Mouse (Mus musculus): ENCODE results near the gene Mdm2. TPM values are rescaled to one million over a fixed set of nuclear protein-coding genes. Genes with fewer than 3 reads are reported as not detected.

Gene Mdm2
- total RNA-seq, 2 experiments from 2014 or later, result 53.5 to 56.2 TPM

DNA sequence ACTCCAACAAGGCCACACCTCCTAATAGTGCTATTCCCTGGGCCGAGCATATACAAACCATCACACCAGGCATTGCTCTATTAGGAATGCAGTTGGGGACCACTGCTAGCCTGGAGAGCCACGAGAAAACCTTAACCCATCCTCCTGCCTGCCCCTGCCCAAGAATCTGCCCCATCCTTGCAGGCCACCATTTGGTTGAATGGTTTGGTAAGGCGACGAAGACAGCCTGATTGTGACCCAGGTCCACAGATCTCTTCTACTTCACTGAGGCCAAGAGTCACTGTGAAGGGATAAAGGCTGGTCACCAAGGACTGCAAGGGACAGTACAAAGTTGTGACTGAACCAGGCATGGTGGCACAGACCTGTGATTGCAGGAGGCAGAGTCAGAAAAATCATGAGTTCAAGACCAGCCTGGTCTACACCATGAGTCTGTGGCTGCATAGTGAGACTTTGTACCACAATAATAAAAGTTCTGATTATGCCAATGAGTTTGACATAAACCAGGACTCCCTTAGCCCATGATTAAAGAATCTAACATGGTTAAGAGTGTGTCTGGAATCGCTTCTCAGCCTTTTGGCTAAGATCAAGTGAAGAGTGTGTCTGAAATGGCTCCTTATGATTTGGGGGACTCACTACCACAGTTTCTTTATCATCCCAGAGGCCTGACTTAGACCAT lies 63.9 kb downstream of the Mdm2 start:
- no peak for DNase-seq (ENCODE audit: low spot score in 2 of 2)

DNA sequence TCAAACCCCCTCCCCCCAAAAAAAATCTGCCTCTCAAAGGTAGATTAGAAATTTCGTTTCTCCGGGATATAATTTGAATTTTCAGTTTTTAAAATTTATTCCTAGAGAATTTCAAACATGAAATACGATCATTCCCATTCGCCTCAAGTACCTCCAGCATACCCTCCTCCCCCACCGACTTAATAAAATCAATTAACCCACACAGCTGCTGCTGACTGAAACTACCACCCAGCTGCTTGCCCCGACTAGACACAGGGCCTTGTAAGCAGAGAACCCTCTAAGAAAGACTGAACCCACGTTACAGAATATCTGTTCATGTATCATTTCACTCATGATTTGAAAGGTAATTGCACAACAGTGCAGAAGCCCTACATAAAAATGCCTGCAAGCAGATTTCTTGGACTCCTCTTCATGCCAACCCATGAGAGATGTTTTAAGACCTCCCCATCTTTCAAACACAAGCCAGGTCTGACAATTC lies 65.0 kb downstream of the Mdm2 start:
- no peak for DNase-seq (ENCODE audit: low spot score in 2 of 2)

DNA sequence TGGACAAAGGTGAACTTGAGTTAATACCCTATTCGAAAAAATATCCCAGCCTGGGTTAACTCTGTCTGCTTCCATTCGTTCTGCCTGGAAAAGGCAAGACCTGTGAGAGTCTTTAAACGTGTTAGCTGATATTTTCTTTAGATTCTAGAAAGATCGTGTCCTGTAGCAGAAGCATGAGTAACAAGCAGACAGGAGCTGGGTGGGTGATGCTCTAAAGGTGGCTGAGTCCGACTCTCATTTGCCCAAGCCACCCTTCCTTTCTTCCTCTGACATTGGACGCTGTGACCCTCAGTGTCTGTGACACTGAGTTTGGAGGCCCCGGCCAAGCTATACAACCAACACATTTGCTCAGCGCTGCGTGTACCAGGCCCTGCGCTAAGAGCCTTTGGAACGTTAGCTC lies 65.7 kb downstream of the Mdm2 start:
- DNase-seq (ENCODE audit: low spot score in 2 of 2), result no peak

DNA sequence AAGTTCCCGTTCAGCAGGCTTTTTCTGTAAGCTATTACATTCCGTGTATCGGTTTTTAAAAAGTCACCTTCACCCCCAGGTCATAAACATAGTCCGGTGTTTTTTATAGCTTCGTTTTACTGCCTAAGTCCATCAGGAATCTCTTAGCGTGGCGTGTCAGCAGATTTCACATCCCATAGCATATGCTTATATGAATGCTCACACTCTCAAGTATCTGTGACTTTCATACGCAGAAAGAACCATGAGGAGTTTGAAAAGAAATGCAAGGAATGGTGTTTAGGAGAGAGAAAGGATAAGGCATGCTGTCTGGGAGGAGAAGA lies 66.2 kb downstream of the Mdm2 start:
- DNase-seq (ENCODE audit: low spot score in 2 of 2), result no peak

DNA sequence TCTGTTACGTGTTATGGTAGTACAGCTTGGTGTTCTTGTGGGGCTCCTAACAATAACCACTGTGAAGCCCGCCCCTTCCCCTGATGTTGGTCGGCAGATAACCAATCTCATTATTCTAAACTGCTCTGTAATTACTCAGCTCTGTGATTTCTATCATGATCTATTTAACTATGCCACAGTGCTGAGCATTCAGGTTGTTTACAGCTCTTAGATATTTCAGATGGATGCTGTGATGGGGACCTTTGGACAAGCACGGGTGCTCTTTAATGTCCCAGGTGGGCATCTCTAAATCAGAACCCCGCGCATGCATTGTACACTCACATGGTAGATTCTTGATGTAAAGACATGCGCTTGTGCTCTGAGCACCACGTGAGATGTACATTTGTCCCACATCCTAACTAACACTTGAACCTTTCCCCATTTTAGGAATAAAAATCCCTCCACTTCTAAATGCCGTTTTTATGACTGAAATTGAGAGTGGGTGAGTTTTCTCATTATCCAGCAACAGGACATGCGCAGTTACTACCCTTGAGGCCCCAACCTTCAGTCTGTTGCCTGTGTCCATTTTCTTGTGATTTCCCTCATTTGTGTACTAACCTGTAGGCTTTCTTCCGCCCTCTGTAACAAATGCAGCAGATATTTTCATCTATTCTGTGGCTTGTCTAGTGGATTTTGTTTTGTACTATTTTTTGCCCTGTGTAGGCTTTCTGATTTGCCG lies 66.7 kb downstream of the Mdm2 start:
- DNase-seq (ENCODE audit: low spot score in 2 of 2), result no peak

DNA sequence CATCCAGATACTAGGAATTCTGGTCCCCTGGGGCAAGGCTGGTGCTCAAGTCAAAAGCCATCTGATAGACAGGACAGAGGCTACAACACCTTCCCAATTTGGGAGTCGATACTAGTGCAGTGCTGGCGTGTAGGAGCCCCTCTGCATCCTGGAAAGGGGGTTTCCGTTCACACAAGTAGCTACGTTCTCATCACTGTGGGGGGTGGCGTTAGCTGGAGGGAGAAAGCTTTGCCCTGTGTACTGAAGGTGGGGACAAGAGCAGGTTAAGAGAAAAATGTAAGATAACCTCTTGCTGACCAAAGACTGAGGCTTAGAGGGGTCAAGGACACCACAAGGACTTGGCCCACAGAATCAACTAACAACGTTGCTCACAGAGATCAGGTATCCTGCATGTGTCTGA lies 67.3 kb downstream of the Mdm2 start:
- no peak for DNase-seq (ENCODE audit: low spot score in 2 of 2)

DNA sequence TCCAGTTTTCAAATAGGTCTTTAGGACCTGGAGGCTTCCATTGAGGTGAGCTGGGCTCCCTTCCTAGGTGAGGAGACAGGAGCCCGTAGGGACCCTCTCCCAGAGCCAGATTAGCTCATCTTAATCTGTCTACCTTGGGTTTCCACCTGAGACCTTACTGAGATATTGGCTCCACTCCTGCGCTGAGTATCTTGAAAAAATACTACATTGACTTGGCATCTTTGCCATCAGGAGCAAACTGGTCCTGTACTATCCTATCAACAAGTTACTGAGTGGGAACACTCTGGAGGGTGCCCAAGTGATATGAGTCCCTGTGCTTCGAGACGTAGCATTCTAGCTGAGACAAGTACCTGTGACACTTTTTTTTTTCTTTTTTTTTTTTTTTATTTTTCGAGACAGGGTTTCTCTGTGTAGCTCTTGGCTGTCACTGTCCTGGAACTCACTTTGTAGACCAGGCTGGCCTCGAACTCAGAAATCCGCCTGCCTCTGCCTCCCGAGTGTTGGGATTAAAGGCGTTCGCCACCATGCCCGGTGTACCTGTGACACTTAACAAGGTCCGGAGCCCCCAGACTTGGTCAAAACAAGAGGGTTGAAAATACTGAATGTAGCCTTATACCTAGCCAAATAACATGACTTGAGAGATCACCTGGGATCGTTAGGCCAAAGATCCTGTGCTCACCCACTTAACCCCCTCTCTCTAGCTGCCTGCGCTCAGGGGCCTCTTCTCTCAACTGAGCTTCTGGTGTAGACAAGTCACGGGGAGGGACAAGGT lies 67.9 kb downstream of the Mdm2 start:
- DNase-seq (ENCODE audit: low spot score in 2 of 2), result no peak

DNA sequence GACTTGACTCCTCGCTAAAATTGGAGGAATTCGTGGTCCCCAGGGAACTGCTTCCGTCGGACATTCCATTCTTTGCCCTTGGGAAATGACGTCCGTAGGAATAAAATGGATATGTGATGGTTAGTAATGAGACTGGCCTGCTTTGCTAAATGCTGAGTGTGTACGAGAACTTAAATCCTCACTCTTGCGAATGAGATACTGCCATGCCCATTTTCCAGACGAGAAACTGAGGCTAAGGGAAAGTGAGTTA lies 68.4 kb downstream of the Mdm2 start:
- no peak for DNase-seq (ENCODE audit: low spot score in 2 of 2)

DNA sequence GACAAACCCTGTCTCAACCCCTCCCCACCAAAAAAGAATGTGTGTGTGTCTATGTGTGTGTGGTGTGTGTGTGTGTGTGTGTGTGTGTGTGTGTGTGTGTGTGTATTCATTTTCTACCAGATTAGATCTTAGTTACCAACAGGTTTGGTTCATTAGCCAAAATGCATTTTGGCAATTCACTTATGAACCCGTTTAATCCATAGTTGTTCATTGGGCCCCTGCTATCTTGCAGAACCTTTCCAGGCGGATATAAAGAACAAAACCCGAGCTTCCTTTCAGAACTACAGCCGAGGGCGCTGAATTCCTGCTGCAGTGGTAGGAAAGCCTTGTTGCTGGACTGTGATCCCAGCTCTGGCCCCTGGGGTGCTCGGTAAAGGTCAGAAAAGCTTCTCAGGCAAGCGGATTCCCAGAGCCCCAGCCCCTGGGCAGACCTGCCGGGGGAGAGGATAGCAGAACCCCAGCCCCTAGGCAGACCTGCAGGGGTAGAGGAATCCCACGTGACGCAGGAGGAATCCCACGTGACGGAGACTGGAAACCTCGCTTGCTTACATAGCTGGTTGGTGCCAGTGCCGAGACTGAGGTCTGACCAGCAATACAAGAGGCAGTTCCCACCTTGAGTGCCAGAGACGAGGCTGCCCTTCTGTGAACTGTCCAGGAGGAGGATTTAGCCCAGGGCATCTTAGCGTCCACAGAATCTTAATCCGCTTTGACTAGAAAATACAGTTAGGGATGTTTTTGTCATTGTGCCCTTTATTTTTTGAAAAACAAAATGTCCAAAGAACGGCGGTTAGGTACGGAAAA lies 69.0 kb downstream of the Mdm2 start:
- DNase-seq (ENCODE audit: low spot score in 2 of 2), result no peak

DNA sequence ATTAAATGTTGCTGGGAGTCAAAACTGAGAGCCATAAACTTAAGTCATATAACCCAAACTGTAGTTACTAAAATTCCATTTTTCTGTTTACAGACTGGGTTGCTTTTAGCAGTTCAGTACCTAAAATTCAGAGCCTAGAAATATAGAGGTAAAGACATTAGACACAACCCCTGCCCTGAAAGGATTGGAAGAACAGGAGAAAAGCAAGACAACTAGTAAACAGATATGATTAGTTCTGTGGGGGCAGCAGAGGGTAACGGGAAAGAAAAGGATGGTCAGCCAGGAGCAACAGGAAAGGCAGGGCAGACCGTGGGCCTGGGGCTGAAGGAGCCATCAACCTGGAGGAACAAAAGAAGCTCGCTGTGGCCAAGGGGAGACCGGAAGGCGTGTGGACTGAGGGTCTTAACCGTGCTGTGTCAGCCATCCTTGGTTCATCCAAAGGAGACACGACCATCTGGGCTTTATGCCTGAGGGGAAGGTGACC lies 69.9 kb downstream of the Mdm2 start:
- no peak for DNase-seq (ENCODE audit: low spot score in 2 of 2)

DNA sequence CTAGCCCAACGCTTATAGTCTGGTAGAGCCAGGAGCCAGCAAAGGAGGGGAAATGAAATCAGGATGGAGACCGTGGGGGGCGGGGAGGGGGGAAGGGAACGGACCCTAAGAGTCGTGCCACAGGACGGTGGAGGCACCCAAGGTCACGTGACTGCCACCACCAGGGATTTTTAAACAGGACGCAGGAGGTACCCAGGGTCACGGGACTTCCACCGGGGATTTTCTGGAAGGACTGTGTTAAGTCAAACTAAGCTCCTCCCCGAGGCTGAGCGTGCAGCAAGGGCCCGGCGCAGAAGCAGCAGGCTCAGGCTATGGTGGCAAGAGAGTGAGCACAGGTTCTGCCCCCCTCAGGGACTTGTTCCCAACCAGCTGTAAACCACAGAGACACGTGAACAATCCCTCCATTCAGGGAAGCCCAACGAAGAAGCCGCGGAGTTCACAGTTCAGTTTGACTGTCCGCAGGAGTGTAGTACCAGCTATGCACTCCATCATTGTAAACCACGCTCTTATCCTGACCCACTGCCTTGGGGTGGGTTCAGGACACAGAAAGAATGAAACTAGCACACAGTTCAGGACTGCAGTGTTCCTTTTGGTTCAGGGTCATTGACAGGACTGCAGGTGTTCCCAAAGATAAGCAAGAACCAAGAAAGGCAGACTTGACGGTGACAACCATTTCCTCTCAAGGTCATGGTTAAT lies 70.5 kb downstream of the Mdm2 start:
- no peak for DNase-seq (ENCODE audit: low spot score in 2 of 2)

DNA sequence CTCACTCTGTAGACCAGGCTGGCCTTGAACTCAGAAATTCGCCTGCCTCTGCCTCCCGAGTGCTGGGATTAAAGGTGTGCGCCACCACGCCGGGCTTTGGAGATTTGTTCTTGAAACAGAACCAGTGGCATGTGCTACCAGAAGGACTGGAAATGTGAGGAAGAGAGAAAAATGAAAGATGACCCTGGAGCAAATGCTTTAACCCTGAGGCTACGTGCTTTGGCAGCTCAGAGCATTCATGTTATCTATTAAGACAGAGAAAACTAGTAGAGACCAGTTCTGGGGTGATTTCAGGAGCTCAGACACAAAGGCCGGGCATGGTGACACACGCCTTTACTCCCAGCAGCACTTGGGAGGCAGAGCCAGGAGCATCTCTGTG lies 71.3 kb downstream of the Mdm2 start:
- DNase-seq (ENCODE audit: low spot score in 2 of 2), result no peak

Other genes starting within 250 kb of the Mdm2 start
- gene Cpm, start 81.3 kb downstream of the Mdm2 start, total RNA-seq (2021), result 1 to 10 TPM; 4.2 TPM
- 10 to 100 TPM; 29.9 to 30.8 TPM for gene Slc35e3, start 35.6 kb upstream of the Mdm2 start, total RNA-seq (2021)
- 10 to 100 TPM; 14.0 to 14.7 TPM for gene Nup107, start 81.9 kb upstream of the Mdm2 start, total RNA-seq (2021)
- 10 to 100 TPM; 56.7 to 65.4 TPM for gene Rap1b, start 135.3 kb upstream of the Mdm2 start, total RNA-seq (2021)